Mouse (Mus musculus) liver, postnatal 0 days (tissue): ENCODE results near the gene Comt. TPM values are rescaled to one million over a fixed set of nuclear protein-coding genes. Genes with fewer than 3 reads are reported as not detected.

Source experiments
- ATAC-seq: fragments of 200-750 bp; cut with Nextera tagmentation; 2 replicates; pipeline ENCODE4 v1.8.0; 2017; ENCODE audit warnings: mild to moderate bottlenecking, moderate library complexity
- DNase-seq: peaks from one replicate; pipeline ENCODE4 v3.0.0-alpha.2; 2016
- H3K27ac ChIP-seq: fragments of 300-500 bp; sonication (generic); 2 replicates; pipeline ENCODE4 v1.5.1; 2014; ENCODE audit warnings: antibody characterized with exemption, moderate library complexity, mild to moderate bottlenecking, low read depth
- H3K27me3 ChIP-seq: fragments of 300-500 bp; sonication (generic); 2 replicates; pipeline ENCODE4 v1.6.1; 2014; ENCODE audit warnings: low read length, control low read depth, mixed read lengths; ENCODE audit not compliant: insufficient read depth
- H3K36me3 ChIP-seq: fragments of 300-500 bp; sonication (generic); replicated peaks from 2 replicates; pipeline ENCODE4 v1.6.1; 2014; ENCODE audit warnings: mild to moderate bottlenecking, control low read depth, low read length, moderate library complexity, mixed read lengths; ENCODE audit not compliant: insufficient read depth
- H3K4me1 ChIP-seq: fragments of 300-500 bp; sonication (generic); 2 replicates; pipeline ENCODE4 v1.6.1; 2014; ENCODE audit warnings: antibody characterized with exemption, mild to moderate bottlenecking, control low read depth; ENCODE audit not compliant: insufficient read depth
- H3K4me2 ChIP-seq: fragments of 300-500 bp; sonication (generic); 2 replicates; pipeline ENCODE4 v1.6.1; 2014; ENCODE audit warnings: low read depth, mild to moderate bottlenecking, low read length, moderate library complexity, mixed read lengths
- H3K4me3 ChIP-seq: fragments of 300-500 bp; sonication (generic); 2 replicates; pipeline ENCODE4 v1.5.1; 2014; ENCODE audit warnings: low read depth, low read length
- H3K9ac ChIP-seq: fragments of 300-500 bp; sonication (generic); replicated peaks from 2 replicates; pipeline ENCODE4 v1.6.1; 2014; ENCODE audit warnings: mild to moderate bottlenecking, moderate library complexity
- H3K9me3 ChIP-seq: fragments of 300-500 bp; sonication (generic); 2 replicates; pipeline ENCODE4 v1.6.1; 2016; ENCODE audit warnings: mild to moderate bottlenecking, control low read depth, low read length, mixed read lengths
- CTCF ChIP-seq: sonication (generic); IDR thresholded peaks from 2 replicates; pipeline ENCODE4 v1.5.1; 2016; ENCODE audit warnings: antibody characterized with exemption, low read depth
- EP300 ChIP-seq: IDR thresholded peaks from 2 replicates; pipeline ENCODE4 v1.6.1; 2016; ENCODE audit warnings: antibody characterized with exemption, low read depth, mild to moderate bottlenecking
- WGBS: fragments of 180-500 bp; shearing (Covaris S2); extraction: QIAGEN DNeasy Blood & Tissue Kit; methylation state at CpG from one replicate; pipeline ENCODE4 v1.1.7; 2014; ENCODE audit not compliant: insufficient replicate concordance; 5-methylcytosine and 5-hydroxymethylcytosine counted together
- polyA plus RNA-seq: library from polyadenylated mRNA; unstranded; fragments of >200 nt; fragmentation: Nextera tagmentation; extraction: Ambion mirVana; gene quantifications from 2 replicates; pipeline ENCODE4 v1.2.1, GENCODE M21; 2015

Gene Comt
- polyA plus RNA-seq, 1 experiment from 2014 or later, result 125 TPM

- no peaks in the 10 kb centered on the region for H3K27me3 ChIP-seq
- H3K9ac ChIP-seq, result no peak overlapping the region; the same call in 1 of the 2 replicates
- peaks cover 13% of the 10 kb centered on the region for H3K4me1 ChIP-seq
- no peak overlapping the region for H3K4me3 ChIP-seq
- DNase-seq, result no peak
- H3K4me2 ChIP-seq, result no peak overlapping the region
- ATAC-seq, result peak; percentile 82
- H3K9me3 ChIP-seq, result no peaks in the 10 kb centered on the region
- 31% methylated on average over 3 of the region's 3 CpGs for WGBS
- TF ChIP-seq CTCF (no peak), EP300 (no peak)
- H3K27ac ChIP-seq, result peak overlapping the region; percentile 51
- H3K36me3 ChIP-seq, result no peaks in the 10 kb centered on the region
Measured at GRCm38 (mm10) chr16:18377203-18377602, 49.4 kb downstream of the Comt start.

- TF ChIP-seq EP300, result no peak
- no peak for TF ChIP-seq CTCF
- no peaks in the 10 kb centered on the region for H3K36me3 ChIP-seq
- H3K4me1 ChIP-seq, result peaks cover 13% of the 10 kb centered on the region
- H3K4me2 ChIP-seq, result no peak overlapping the region
- 42% methylated on average over 6 of the region's 7 CpGs for WGBS
- H3K27ac ChIP-seq, result peak overlapping the region; percentile 51; the same call in 1 of the 2 replicates
- ATAC-seq, result 0 out of 2 replicates have a peak, but pooled peaks have one; percentile 17
- H3K4me3 ChIP-seq, result no peak overlapping the region
- no peak overlapping the region for H3K9ac ChIP-seq
- no peak for DNase-seq
- no peaks in the 10 kb centered on the region for H3K27me3 ChIP-seq
- no peaks in the 10 kb centered on the region for H3K9me3 ChIP-seq
Measured at GRCm38 (mm10) chr16:18376297-18376954, 50.2 kb downstream of the Comt start.

DNA sequence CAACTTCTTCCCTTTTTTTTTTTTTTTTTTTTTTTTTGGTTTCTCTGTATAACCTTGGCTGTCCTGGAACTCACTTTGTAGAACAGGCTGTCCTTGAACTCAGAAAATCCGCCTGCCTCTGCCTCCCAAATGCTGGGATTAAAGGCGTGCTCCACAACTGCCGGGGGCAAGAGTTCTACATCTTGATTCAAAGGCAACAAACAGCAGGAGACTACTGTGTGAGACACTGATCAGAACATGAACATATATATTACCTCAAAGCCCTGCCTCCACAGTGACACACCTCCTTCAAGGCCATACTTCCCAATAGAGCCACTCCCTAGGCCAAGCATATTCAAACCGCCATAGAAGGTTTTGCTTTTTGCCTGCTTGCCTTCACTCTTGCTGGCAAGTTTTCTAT, 53.0 kb downstream of the Comt start:
- no peak for DNase-seq
- ATAC-seq, result no peak
- Histone ChIP-seq H3K4me2 (no peak overlapping the region), H3K4me3 (no peak overlapping the region), H3K36me3 (no peaks in the 10 kb centered on the region), H3K4me1 (peaks cover 19% of the 10 kb centered on the region), H3K27ac (no peak overlapping the region), H3K9ac (no peak overlapping the region), H3K27me3 (no peaks in the 10 kb centered on the region), H3K9me3 (no peaks in the 10 kb centered on the region)
- TF ChIP-seq EP300 (no peak), CTCF (no peak)
- 86% methylated on average over 4 of the region's 4 CpGs for WGBS

- H3K36me3 ChIP-seq, result no peaks in the 10 kb centered on the region
- no peaks in the 10 kb centered on the region for H3K27me3 ChIP-seq
- H3K27ac ChIP-seq, result no peak overlapping the region
- WGBS, result 50% methylated on average over 3 of the region's 3 CpGs
- no peak overlapping the region for H3K4me2 ChIP-seq
- no peak overlapping the region for H3K9ac ChIP-seq
- H3K4me1 ChIP-seq, result peaks cover 6% of the 10 kb centered on the region
- ATAC-seq (no peak), DNase-seq (no peak)
- no peak for TF ChIP-seq CTCF
- TF ChIP-seq EP300, result peak; percentile 35; the same call in 1 of the 2 replicates
- no peaks in the 10 kb centered on the region; the same call in 1 of the 2 replicates for H3K9me3 ChIP-seq
- H3K4me3 ChIP-seq, result no peak overlapping the region
Measured at GRCm38 (mm10) chr16:18370197-18370596, 56.5 kb downstream of the Comt start.

DNA sequence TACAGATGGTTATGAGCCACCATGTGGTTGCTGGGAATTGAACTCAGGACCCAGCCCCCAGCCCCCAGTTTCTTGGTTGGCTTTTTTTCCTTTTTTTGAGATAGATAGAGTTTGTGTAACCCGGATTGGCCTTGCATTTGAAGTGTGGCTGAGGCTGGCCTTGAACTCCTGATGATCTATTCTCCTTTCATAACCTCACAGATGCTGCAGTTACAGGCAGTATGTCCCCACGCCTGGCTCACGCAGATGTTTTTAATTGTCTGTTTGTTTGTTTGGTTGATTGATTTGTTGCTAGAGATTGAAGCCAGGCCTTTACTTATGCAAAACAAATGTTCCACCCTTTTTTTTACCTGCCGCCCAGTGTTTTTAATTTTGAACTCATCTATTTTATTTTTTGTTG, 59.8 kb downstream of the Comt start:
- TF ChIP-seq EP300 (no peak), CTCF (no peak)
- no peak overlapping the region for H3K9ac ChIP-seq

GRCm38 (mm10) chr16:18362948-18363347, 63.7 kb downstream of the Comt start:
- 69% methylated on average over 8 of the region's 8 CpGs for WGBS

More for the DNA sequence above, 59.8 kb downstream of the Comt start:
- H3K4me3 ChIP-seq, result no peak overlapping the region
- H3K4me1 ChIP-seq, result peaks cover 9% of the 10 kb centered on the region
- WGBS, result 77% methylated on average over 4 of the region's 4 CpGs
- DNase-seq (no peak), ATAC-seq (no peak)
- no peak overlapping the region for H3K4me2 ChIP-seq
- H3K36me3 ChIP-seq, result no peaks in the 10 kb centered on the region
- H3K27me3 ChIP-seq, result no peaks in the 10 kb centered on the region
- H3K27ac ChIP-seq, result no peak overlapping the region
- no peaks in the 10 kb centered on the region; the same call in 1 of the 2 replicates for H3K9me3 ChIP-seq

More at GRCm38 (mm10) chr16:18362948-18363347, 63.7 kb downstream of the Comt start:
- Histone ChIP-seq H3K36me3 (no peaks in the 10 kb centered on the region), H3K9ac (no peak overlapping the region), H3K4me2 (no peak overlapping the region), H3K27me3 (no peaks in the 10 kb centered on the region), H3K4me3 (no peak overlapping the region), H3K4me1 (peaks cover 3% of the 10 kb centered on the region; the same call in 1 of the 2 replicates), H3K27ac (no peak overlapping the region), H3K9me3 (no peaks in the 10 kb centered on the region; the same call in 1 of the 2 replicates)
- DNase-seq (no peak), ATAC-seq (0 out of 2 replicates have a peak, but pooled peaks have one; percentile 13)
- TF ChIP-seq EP300, result no peak
- TF ChIP-seq CTCF, result no peak
